Mouse (Mus musculus): ENCODE results near the gene Rasl2-9.

DNA sequence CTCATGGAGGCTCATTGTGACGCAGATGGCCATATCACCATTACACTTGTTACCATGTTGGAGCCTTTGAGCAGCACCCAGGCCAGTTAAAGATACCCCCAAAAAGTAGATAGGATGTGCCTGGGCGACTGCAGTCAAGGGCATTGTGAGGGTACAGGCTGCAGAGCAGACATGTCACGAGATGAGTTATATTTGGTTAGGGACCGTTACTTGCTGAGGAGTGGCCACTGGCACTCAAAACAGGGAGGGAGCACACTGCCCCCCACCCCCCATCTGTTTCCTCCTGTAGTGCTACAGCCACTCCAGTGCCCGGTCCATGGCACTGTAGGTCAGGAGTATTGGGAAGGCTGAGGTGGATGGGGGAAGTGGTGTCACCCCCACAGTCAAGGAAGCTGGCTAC, 27.0 kb downstream of the Rasl2-9 start:
- no peak for TF ChIP-seq POLR2A (IDR thresholded peaks at IDR 0.05; ENCODE audit: borderline replicate concordance, low read depth, low read length)
- no peak for TF ChIP-seq CTCF (IDR thresholded peaks at IDR 0.05; ENCODE audit: low read depth, low read length)

Data from bone marrow macrophage, adult 2 months (primary cell).